Mouse (Mus musculus): Measurements from ENCODE around the gene Hba-x.
A peak's percentile ranks its signal among the peaks of the same experiment; 100 is the strongest.
"Not testable (repeated sequence)": the region's sequence is repeated elsewhere in the genome, so short reads cannot be mapped to it uniquely, and the experiment has no call there.

Hba-x gene

DNA sequence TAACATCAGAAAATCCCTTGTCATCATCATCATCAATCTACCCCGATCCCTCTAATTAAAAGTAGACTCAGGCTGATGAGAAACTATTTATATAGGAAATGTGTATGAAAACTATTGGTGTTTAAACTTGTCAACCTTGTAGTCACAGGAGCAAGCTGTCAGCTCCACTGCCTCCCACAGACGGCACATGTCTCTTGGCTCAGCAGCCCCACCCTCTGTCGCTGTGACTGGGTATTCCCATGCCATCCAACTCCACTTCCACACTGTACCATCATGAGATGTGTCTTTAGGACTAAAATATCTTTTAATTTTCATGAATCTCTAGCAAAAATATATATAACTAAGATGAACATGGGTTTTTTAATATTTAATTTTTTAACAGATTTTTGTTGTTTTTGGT, 27.9 kb upstream of the Hba-x start:
- DNase-seq (ENCODE audit: inconsistent age in 2 of 2, low spot score in 1 of 2), result no peak

DNA sequence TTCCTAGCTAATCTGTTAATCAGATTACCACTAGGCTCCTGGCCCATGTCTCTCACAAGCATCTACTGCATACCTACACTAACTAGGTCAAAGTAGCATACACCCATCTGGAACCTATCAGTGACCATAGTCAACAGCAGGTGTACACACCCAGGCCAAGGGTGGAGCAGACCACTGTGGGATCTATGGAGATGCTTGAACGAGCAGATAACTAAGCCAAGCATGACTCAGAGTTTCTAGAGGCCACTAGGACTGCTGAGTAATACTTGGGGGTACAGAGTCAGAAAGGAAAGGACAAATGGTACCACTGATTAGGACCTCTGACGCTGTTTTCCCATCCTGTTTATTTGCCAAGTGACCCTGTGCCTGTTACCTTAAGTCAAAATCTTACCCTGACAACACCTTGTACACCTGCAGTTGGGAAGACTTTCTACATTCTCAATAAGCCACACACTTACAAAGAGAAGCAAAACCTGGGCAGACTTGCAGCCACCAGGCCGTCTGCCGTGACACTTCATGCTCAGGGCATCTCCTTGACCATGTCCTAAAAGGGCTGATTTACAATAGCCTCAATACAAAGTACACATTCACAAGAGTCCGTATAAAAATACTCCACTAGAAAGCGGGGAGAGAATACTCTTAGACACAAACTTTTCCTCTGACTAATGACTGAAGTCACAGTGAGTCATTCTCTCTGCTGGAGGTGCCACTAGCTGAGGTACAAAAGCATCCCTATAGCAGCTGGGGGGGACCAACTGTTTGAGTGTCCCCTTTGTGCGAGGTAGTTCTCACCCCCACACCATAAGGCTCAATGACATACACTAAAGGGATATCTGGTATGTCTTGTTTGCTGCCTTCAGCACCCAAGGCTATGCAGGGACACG, 25.1 kb upstream of the Hba-x start:
- DNase-seq (ENCODE audit: inconsistent age in 2 of 2, low spot score in 1 of 2), result peak; percentile 47 to 69

DNA sequence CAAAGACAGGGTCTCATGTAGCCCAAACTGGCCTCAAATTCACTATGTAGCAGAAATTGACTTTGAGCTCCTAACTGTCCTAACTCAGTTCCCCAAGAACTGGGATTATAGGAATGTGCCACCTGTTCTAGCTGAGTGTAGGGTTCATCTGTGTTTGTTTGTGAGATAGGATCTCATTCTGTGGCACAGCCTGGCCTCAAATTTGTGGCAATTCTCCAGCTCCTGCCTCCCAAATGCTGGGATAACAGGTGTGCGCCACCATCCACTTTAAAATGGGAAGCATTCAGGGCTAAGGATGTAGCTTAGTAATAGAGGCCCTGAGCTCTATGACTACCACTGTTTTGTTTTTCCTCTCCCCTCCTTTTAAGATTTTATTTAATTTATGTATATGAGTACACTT, 23.1 kb upstream of the Hba-x start:
- no peak for DNase-seq (ENCODE audit: inconsistent age in 2 of 2, low spot score in 1 of 2)

DNA sequence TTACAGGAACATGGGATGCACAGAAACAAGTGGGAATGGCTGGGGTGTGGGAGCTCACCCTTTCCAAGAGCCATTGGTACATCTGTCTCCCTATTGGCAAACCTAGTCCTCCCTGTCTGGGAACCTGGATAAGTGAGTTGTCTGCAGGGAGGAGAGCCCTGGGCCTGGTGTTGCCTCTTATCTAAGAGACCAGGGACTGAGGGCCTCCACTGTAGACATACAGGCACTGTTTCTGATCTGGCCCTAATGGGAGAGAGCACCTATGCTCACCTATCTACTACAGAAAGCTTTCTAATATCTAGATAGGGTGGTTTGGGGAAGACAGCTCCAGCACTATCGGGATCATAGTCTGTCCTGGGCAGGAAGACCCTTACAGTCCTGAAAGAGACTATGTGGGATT, 20.1 kb upstream of the Hba-x start:
- DNase-seq (ENCODE audit: inconsistent age in 2 of 2, low spot score in 1 of 2), result no peak

DNA sequence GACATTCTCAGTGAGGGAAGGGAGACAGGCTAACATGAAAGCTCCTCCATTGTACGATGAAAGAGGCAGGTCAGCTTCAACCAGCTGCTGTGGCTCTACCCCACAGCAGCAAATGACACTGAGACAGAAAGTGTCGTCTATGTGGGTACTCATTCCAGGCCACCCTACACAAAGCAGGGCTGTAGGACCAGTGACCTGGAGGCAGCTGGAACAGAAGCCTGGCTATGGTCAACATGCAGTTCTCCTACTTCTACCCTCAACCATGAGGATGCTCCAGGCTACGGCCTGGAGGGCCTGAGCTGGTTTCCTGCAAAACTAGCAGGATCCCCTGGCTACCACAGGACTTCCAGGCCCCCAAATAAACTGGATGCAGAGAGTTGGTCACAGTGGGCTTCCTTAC, 19.6 kb upstream of the Hba-x start:
- no peak for DNase-seq (ENCODE audit: inconsistent age in 2 of 2, low spot score in 1 of 2)

DNA sequence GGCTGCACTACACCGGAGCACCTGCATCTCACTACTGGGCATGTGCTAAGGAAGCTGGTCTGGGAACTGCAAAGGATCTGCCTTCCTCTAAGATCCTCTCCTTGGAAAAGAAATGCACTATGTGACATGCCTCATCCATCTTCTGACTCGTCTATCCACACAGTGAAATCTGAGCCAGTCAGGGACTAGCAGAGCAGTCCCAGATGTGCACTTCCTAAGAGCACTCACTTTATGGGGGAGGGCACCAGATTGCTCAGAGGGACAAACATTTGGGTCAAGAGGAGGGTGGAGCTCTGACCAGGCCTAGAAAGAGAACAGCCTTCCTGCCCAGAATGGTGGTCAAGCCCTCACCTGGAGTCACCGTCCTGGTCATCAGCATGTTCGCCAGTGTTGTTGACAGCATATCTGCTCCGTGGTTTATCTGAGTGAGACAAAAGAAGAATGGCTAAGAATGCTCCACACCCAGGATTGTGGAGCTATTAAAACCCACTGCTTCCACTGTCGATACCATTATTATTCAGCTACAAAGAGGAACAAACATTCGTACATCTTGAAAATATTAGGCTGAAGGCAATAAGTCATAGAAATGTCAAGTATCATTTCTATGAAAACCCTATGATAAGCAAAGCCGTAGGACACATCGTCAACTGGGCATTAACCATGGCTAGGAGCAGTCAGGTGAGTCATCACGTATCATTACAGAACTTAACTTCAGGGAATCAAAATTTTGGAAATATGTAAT, 13.4 kb upstream of the Hba-x start:
- peak in 1 of 2 experiments; percentile 65 for DNase-seq (ENCODE audit: inconsistent age in 2 of 2, low spot score in 1 of 2)

DNA sequence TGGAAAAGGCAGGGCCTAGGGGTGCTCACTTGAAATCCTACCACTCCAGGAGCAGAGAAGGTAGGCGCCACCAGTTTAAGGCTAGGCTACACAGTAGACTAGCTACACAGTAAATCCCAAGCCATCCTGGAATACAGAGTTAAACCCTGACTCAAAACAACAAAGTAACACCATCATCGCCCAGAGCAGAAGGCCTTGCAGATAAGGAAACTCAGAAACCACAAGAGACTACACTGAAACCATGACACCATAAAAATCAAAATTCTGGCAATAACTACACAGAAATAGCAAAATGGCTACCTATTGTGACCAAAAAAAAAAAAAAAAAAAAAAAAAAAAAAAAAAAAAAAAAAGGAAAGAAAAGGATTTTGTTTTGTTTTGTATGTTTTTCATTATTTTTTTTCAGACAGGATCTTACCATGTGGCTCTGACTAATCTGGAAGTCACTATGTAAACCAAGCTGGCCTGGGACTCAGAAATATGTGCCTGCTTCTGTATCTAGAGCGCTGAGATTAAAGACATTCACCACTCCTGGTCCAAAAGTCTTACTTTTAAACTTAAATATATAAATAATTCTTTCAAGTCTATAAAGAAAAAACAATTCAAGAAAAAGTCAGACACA, 11.0 kb upstream of the Hba-x start:
- DNase-seq (ENCODE audit: inconsistent age in 2 of 2, low spot score in 1 of 2), result no peak

DNA sequence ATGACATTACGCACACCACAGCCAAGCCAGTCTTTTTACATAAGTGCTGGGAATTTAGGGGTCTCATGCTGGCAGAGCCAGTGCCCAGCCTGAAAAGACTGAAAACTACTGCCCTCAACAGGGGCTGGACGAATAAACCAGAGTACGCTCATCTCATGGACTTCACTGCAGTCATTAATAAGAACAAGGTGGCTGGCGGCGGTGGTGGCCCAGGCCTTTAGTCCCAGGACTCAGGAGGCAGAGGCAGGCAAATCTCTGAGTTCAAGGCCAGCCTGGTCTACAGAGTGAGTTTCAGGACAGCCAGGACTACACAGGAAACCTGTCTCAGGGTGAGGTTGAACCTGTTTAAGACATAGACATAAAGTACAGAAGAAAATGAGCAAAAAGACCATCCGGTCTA, 10.0 kb upstream of the Hba-x start:
- DNase-seq (ENCODE audit: inconsistent age in 2 of 2, low spot score in 1 of 2), result no peak

DNA sequence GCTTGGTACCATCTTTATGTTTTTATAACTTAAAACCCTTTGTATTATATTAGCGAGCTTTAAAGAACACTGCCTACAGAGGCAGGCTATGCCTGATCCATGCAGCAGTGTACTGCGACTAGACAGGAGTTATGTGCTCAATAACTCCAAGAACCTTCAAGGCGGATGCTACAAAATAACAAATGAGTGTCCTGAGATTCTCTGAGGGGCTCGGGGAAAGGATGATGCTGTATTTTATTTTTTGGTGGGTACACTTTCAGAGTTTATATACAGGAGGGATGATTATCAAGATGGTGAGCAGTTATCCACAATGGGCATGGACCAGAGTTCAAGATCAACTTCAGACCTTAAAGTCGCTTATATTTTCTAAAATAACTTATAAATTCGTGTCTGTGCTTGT, 9.4 kb upstream of the Hba-x start:
- no peak for DNase-seq (ENCODE audit: inconsistent age in 2 of 2, low spot score in 1 of 2)

DNA sequence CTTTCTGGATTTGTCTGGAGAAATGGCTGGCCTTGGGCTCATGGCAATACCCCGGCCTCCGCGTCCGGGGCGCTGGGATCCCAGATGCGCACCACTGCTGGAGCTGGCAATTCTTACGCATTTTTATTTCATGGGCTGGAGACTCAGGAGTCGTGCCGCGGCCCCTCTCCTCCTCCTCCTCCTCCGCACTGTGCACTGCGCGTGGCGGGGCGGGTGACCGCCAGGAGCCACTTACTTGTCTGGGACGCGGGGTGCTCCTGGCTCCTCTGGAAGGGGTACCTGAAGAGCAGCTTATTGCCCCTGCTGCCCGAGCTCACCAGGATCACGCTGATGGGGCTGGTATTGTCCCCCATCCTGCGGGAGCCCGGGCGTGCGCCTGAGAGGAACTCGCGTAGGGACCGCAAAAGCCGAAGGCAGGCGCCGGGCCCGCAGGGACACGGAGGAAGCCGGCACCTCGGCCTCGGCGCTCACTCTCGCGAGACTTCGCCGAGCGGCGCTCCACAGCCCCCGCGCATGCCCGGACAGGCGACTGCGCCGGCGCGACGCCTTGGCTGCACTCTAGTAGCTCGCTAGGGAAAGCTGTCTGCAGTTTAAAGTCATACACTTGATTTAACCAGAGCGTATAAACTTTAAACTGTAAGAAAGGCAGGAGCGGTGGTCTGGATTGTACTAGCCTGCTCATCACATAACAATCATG, 8.9 kb upstream of the Hba-x start, which contains the start of gene Nprl3:
TSS of gene Nprl3 (minus strand) at position 520 of the 697 bp plus-strand sequence.
- DNase-seq (ENCODE audit: inconsistent age in 2 of 2, low spot score in 1 of 2), result peak; percentile 97 to 98

DNA sequence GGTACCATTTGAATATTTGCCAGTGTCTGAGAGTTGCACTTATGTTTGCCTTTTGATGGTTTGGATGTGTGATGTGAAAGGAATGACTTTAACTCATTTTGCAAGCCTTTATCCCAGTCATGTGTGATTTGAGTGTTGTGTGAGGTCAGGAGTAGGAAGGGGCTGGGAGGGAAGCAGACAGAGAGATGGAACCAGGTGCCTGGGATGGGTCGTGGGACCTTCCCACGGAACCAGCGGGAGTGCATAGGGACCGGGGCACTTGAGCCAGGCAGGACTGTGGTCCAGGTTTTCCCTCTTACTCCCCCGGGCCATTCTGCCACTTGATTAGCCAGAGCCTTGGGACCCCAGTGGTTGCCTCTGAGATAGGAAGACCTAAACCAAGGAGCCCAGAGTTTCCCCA, 8.2 kb upstream of the Hba-x start:
- DNase-seq (ENCODE audit: inconsistent age in 2 of 2, low spot score in 1 of 2), result no peak

DNA sequence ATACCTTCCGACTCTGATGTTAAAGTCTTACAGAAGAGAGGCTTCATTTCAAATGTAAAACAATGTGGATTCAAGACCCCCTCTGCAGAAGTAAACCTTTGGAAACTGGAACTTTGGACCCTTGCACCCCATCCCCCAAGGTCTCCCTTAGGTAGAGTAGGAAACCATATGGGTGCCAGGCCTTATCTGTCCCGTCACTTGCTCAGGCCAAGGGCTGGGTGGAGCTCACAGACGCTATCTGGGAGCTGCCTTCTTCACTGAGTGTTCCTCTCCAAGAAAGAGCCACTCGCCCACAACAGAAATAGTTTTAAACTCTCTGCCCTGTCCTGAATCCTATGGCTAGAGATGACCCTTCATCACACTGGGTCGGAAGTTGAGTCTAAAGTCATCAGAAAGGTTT, 7.2 kb upstream of the Hba-x start:
- DNase-seq (ENCODE audit: inconsistent age in 2 of 2, low spot score in 1 of 2), result no peak

DNA sequence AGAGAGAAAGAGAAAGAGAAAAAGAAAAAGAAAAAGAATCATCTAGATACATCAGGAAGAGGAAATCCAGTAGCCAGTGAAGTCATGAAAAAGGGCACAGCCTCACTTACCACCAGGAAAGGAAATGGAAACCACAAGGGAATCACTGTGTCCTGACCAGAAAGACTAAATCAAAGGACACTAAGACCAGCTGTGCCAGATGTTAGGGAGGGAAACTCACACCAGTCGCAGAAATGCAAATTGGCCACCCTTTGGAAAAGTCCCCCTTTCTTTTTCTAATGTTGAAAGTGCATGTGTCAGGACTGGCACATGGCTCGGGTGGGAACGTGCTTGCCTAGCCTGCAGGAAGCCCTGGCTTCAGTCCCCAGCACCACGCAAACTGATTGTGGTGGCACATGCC, 5.0 kb upstream of the Hba-x start:
- DNase-seq (ENCODE audit: inconsistent age in 2 of 2, low spot score in 1 of 2), result no peak

DNA sequence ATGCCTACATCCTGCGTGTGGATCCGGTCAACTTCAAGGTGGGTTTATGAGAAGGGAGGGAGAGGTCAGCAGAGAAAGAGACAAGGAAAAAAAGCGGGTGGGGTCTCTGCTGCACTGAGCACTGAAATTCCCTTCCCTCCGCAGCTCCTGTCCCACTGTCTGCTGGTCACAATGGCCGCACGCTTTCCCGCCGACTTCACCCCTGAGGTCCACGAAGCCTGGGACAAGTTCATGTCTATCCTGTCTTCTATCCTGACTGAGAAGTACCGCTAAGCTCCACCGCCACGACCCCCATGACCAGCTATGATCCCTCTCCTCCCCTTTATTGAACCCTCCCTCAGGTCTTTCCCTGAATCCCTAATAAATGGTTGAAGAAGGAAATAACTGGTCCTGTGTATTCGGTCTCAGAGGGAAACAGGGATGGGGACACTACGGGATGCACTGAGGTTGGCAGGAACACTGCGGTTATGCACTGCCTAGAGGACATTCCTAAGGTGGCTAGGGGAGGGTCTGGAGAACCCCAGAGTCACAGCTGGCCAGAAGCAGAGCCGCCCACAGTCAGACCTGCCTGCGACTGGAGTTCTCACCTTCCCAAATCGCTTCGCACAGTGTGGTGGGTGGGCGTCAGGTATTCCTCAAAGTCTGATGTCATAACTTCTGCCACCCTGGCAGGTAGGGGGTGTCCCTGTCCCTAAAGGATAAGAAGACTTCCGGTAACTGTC, 1.7 kb downstream of the Hba-x start:
- no peak for DNase-seq (ENCODE audit: inconsistent age in 2 of 2, low spot score in 1 of 2)

DNA sequence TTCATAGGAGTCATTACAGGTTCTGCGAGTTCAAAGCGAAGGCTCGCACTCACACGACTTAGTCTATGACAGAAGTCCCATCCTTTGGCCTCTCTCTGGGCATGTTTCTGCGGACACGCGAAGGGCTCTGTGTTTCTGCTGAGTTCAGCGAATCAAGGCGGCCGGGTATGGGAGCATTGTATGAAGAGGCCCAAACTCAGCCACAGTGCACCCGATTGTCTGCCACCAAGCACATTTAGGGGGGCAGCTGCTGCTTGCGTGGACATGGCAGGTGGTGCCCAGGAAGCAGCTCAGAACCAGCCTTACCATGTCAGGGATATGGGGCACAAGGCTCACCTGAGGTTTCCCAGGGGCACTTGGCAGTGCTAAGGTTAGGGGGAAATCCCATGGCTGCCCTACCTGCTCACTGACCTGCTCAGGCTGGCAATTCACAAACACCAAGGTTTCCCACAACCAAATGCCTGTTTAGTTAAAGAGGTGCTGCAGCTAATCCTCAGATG, 2.3 kb downstream of the Hba-x start:
- DNase-seq (ENCODE audit: inconsistent age in 2 of 2, low spot score in 1 of 2), result no peak

DNA sequence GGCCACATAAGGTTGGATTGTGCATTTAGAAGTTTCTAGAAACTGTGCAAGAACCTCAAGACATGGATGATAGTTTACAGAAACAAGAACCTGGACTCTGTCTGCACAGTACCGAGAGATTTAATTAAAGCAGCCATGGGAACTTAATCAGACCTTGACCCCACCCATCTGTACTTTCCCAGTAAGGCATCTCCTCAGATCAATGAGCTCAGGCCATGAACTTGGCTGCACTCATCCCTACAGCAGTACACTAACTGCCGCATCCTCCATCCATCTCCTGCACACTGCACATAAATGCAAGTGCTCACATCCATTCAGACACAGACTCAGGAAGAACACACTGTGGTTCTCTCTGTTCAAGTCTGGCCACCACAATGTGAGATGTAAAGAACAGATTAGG, 4.4 kb downstream of the Hba-x start:
- DNase-seq (ENCODE audit: inconsistent age in 2 of 2, low spot score in 1 of 2), result no peak

DNA sequence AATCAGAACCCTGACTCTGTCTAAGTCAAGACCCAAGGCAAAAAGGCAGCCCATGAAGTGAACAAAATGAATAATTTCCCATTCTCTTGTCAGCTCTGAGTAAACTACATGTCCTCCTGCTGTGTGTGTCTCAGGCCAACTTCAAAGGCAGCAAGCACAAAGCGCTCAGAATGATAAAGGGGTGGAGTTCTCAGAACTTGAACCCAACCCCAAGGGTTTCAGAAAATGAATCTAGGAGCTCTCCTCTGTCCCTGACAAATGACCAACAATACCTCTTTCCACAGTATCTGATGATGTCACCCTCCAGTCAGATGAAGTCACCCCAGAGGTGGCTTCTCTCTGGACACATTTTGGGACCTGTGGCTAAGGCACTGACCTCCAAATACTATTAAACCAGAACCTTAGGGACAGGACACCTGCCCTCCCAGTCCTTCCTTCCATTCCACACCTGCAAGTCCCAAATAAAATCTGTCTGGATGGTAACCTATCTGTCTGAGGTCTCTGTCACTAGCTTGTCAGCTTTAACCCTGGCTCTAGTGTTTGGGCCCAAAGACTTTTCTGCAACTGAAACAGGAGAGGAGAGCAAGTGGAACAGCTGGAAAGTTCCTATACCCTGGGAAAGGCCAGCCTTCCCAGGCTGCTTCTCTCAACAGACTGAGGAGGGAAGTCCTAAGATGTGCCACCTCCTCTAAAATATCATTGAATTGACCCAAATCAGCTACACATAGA, 5.4 kb downstream of the Hba-x start:
- DNase-seq (ENCODE audit: inconsistent age in 2 of 2, low spot score in 1 of 2), result peak in 1 of 2 experiments; percentile 38

DNA sequence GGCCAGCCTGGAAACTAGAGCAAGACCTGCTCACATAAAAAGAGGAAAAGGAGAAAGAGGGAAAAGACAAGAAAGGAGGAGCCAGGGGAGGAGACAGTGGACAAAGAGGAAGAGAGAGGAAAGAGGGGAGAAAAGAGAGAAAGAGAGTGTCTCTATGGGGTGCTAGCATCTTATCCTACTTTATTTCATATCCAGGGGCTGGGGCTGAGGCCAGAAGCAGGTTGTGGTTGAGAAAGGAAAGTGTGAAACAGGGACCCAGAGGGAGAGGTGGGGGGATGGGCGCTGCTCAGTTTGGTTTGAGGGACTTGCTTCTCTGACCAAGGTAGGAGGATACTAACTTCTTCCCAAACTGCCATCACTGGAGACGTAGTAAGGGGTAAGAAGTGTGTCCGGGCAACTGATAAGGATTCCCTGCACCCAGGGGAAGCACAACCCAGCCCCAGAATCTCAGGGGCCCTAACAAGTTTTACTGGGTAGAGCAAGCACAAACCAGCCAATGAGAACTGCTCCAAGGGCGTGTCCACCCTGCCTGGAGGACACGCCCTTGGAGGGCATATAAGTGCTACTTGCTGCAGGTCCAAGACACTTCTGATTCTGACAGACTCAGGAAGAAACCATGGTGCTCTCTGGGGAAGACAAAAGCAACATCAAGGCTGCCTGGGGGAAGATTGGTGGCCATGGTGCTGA, 7.0 kb downstream of the Hba-x start, which contains the start of gene Hba-a1:
TSS of gene Hba-a1 (plus strand) at position 421 of the 687 bp plus-strand sequence.
- not testable (repeated sequence) for DNase-seq (ENCODE audit: inconsistent age in 2 of 2, low spot score in 1 of 2)

DNA sequence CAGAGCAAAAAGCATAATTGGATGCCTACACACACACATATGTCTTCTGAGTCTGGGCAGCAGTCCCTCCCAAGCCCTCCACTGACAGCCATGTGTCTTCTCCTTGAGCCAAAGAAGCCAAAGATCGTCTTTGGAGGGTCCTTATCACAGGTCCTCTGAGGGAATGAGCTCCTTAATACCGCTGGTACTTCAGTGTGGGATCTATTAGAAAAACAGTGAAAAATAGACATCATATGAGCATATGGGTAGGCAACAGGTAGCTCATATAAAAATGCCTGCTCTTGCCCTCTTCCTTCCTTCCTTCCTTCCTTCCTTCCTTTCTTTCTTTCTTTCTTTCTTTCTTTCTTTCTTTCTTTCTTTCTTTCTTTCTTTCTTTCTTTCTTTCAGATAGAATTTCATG, 8.4 kb downstream of the Hba-x start:
- not testable (repeated sequence) for DNase-seq (ENCODE audit: inconsistent age in 2 of 2, low spot score in 1 of 2)

Measured in adrenal gland, adult (tissue).